Comparison of ENCODE assay signal across 17 mouse cellular contexts in genomic region chr1:35551503-35551902, GRCm38 (mm10).
DNase-seq lines count a peak whose midpoint lies in the region; ATAC-seq and TF ChIP-seq lines count a peak whose summit lies in the region.
"Had no signal": no experiment of that assay in that cellular context is flagged by ENCODE, and none has a peak within 500 bp of the region (broad histone marks: within the 10 kb centered on the region; RNA-seq: fewer than 3 reads in every experiment).

No protein-coding gene starts in this region.

- no peak for DNase-seq in frontal cortex, adult 2 months (ENCODE audit: extremely low spot score in 1 of 2, low spot score in 1 of 2)
- peak; percentile 13 for DNase-seq in skeletal muscle tissue, adult 2 months (ENCODE audit: low read depth, low spot score)
- no peak for DNase-seq in hindbrain, postnatal 0 days (ENCODE audit: low spot score)
- no peak for DNase-seq in gastrocnemius, adult 8-10 months (ENCODE audit: low spot score in 2 of 2)
- DNase-seq: adrenal gland, adult 2 months; adrenal gland, postnatal 10 days; adrenal gland, postnatal 25 days; cerebellum, adult 11-12 months; cerebellum, adult 2 months; cerebellum, adult 9-10 months; cerebellum, postnatal 10 days; cerebellum, postnatal 25 days had no signal

- no peaks in the 10 kb centered on the region for H3K4me1 ChIP-seq in hindbrain, postnatal 0 days (ENCODE audit: insufficient read depth, low read length)
- H3K4me1 ChIP-seq: embryonic facial prominence, embryonic 10.5 days; embryonic facial prominence, embryonic 12.5 days had no signal

- no peaks in the 10 kb centered on the region for H3K27me3 ChIP-seq in hindbrain, postnatal 0 days (ENCODE audit: insufficient read depth, low read length)
- H3K27me3 ChIP-seq: embryonic facial prominence, embryonic 12.5 days had no signal

- H3K27ac ChIP-seq in hindbrain, postnatal 0 days, result no peak overlapping the region
- H3K27ac ChIP-seq: embryonic facial prominence, embryonic 10.5 days; embryonic facial prominence, embryonic 12.5 days had no signal

- WGBS in hindbrain, postnatal 0 days, result 87% methylated on average over 1 of the region's 1 CpGs

- no peaks in the 10 kb centered on the region for H3K36me3 ChIP-seq in hindbrain, postnatal 0 days (ENCODE audit: insufficient read depth, low read length)
- H3K36me3 ChIP-seq: embryonic facial prominence, embryonic 10.5 days; embryonic facial prominence, embryonic 12.5 days had no signal

- no peak overlapping the region for H3K4me3 ChIP-seq in hindbrain, postnatal 0 days (ENCODE audit: low read length)
- H3K4me3 ChIP-seq: embryonic facial prominence, embryonic 10.5 days; embryonic facial prominence, embryonic 12.5 days had no signal

- H3K9me3 ChIP-seq in hindbrain, postnatal 0 days (ENCODE audit: low read length), result no peaks in the 10 kb centered on the region
- H3K9me3 ChIP-seq: embryonic facial prominence, embryonic 10.5 days; embryonic facial prominence, embryonic 12.5 days had no signal

- TF ChIP-seq CTCF in hindbrain, postnatal 0 days (IDR thresholded peaks at IDR 0.05; ENCODE audit: low read depth), result no peak

- no peak overlapping the region for H3K4me2 ChIP-seq in hindbrain, postnatal 0 days (ENCODE audit: low read depth, low read length)
- H3K4me2 ChIP-seq: embryonic facial prominence, embryonic 12.5 days had no signal

- no peak overlapping the region for H3K9ac ChIP-seq in hindbrain, postnatal 0 days (replicated peaks; ENCODE audit: low read length)
- H3K9ac ChIP-seq: embryonic facial prominence, embryonic 12.5 days had no signal

- peak; percentile 95 for ATAC-seq in frontal cortex, adult (ENCODE audit: low TSS enrichment)
- no peak for ATAC-seq in hindbrain, postnatal 0 days
- ATAC-seq: forebrain, embryonic 14.5 days; forebrain, embryonic 16.5 days had no signal
